Mouse (Mus musculus): ENCODE results near the gene Kcnj3. TPM values are rescaled to one million over a fixed set of nuclear protein-coding genes. Genes with fewer than 3 reads are reported as not detected.

The Kcnj3 gene
- 3.8 and 5.3 TPM in 2 replicates for polyA plus RNA-seq (2012; rRNA removed)

DNA sequence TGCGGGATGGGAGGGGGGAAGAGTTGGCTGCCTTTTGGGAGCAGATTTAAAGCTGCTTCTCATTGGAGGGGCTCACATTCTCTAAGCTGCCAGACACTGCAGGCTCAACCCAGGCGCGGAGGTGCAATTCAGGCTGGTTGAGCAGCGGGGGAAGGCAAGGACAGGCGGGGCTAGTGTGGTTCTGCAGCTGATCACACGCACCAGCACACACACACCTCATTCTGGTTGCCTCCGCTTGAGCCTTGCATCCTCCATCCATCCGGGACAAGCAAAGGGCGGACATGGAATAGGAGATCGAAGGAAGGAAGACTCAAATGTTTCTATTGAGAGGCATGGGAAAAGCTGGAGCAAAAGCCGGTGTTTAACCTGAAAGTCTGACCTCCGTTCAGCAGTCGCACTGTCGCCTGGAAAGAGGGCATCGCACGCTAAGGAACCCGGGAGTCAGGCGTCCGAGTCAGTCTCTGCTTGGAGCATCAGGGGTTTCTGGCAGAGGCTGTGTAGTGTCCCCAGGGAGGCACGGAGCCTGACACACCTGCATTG, at the start of gene Kcnj3:
Kcnj3 (plus strand) TSS at position 250 of the 540 bp plus-strand sequence.

